Mouse (Mus musculus): Measurements from ENCODE around the gene Gch1. TPM values are rescaled to one million over a fixed set of nuclear protein-coding genes. Genes with fewer than 3 reads are reported as not detected.

Gch1 gene
- polyA plus RNA-seq, 1 experiment = 3.1 TPM

- no peak for TF ChIP-seq GATA1 (IDR thresholded peaks at IDR 0.05; ENCODE audit: borderline replicate concordance, low read length)
- Histone ChIP-seq H3K4me3 (replicated peaks) (no peak overlapping the region), H3K27me3 (replicated peaks) (no peaks in the 10 kb centered on the region), H3K9me3 (peaks cover 4% of the 10 kb centered on the region; the same call in 1 of the 2 replicates), H3K36me3 (replicated peaks; ENCODE audit: low read length) (no peaks in the 10 kb centered on the region), H3K4me1 (no peaks in the 10 kb centered on the region)
Observed at GRCm38 (mm10) chr14:47222631-47223450, 33.6 kb upstream of the Gch1 start.

GRCm38 (mm10) chr14:47221567-47221966, 32.4 kb upstream of the Gch1 start:
- H3K9me3 ChIP-seq = peaks cover 4% of the 10 kb centered on the region; the same call in 1 of the 2 replicates
- no peak overlapping the region for H3K4me3 ChIP-seq (replicated peaks)
- no peaks in the 10 kb centered on the region for H3K4me1 ChIP-seq
- no peaks in the 10 kb centered on the region for H3K36me3 ChIP-seq (replicated peaks; ENCODE audit: low read length)
- H3K27me3 ChIP-seq (replicated peaks) = peaks cover under 1% of the 10 kb centered on the region
- no peak for TF ChIP-seq GATA1 (IDR thresholded peaks at IDR 0.05; ENCODE audit: borderline replicate concordance, low read length)
- TF ChIP-seq FLI1 (IDR thresholded peaks at IDR 0.05; ENCODE audit: low read length) = no peak

GRCm38 (mm10) chr14:47220231-47221025, 31.2 kb upstream of the Gch1 start:
- H3K27me3 ChIP-seq (replicated peaks) = peaks cover 2% of the 10 kb centered on the region
- no peaks in the 10 kb centered on the region for H3K4me1 ChIP-seq
- no peak overlapping the region for H3K4me3 ChIP-seq (replicated peaks)
- no peaks in the 10 kb centered on the region for H3K9me3 ChIP-seq
- H3K36me3 ChIP-seq (replicated peaks; ENCODE audit: low read length) = no peaks in the 10 kb centered on the region
- TF ChIP-seq FLI1 (IDR thresholded peaks at IDR 0.05; ENCODE audit: low read length) (no peak), GATA1 (IDR thresholded peaks at IDR 0.05; ENCODE audit: borderline replicate concordance, low read length) (no peak)

GRCm38 (mm10) chr14:47218766-47219606, 29.8 kb upstream of the Gch1 start:
- no peak overlapping the region for H3K4me3 ChIP-seq (replicated peaks)
- H3K9me3 ChIP-seq = no peaks in the 10 kb centered on the region
- H3K4me1 ChIP-seq = no peaks in the 10 kb centered on the region
- TF ChIP-seq GATA1 (IDR thresholded peaks at IDR 0.05; ENCODE audit: borderline replicate concordance, low read length) (no peak), FLI1 (IDR thresholded peaks at IDR 0.05; ENCODE audit: low read length) (no peak)
- H3K27me3 ChIP-seq (replicated peaks) = peaks cover 5% of the 10 kb centered on the region
- H3K36me3 ChIP-seq (replicated peaks; ENCODE audit: low read length) = no peaks in the 10 kb centered on the region

- no peak for TF ChIP-seq FLI1 (IDR thresholded peaks at IDR 0.05; ENCODE audit: low read length)
- TF ChIP-seq GATA1 (IDR thresholded peaks at IDR 0.05; ENCODE audit: borderline replicate concordance, low read length) = no peak
- Histone ChIP-seq H3K4me1 (no peaks in the 10 kb centered on the region), H3K9me3 (no peaks in the 10 kb centered on the region), H3K27me3 (replicated peaks) (peaks cover 5% of the 10 kb centered on the region), H3K36me3 (replicated peaks; ENCODE audit: low read length) (no peaks in the 10 kb centered on the region), H3K4me3 (replicated peaks) (no peak overlapping the region)
Observed at GRCm38 (mm10) chr14:47216541-47216940, 27.3 kb upstream of the Gch1 start.

GRCm38 (mm10) chr14:47214367-47214766, 25.2 kb upstream of the Gch1 start:
- no peak for TF ChIP-seq FLI1 (IDR thresholded peaks at IDR 0.05; ENCODE audit: low read length)
- H3K27me3 ChIP-seq (replicated peaks) = peaks cover 5% of the 10 kb centered on the region
- H3K4me3 ChIP-seq (replicated peaks) = no peak overlapping the region
- H3K36me3 ChIP-seq (replicated peaks; ENCODE audit: low read length) = no peaks in the 10 kb centered on the region
- no peaks in the 10 kb centered on the region for H3K4me1 ChIP-seq
- no peaks in the 10 kb centered on the region for H3K9me3 ChIP-seq

GRCm38 (mm10) chr14:47213305-47213704, 24.1 kb upstream of the Gch1 start:
- TF ChIP-seq FLI1 (IDR thresholded peaks at IDR 0.05; ENCODE audit: low read length) (no peak), GATA1 (IDR thresholded peaks at IDR 0.05; ENCODE audit: borderline replicate concordance, low read length) (no peak)
- Histone ChIP-seq H3K4me1 (no peaks in the 10 kb centered on the region), H3K9me3 (no peaks in the 10 kb centered on the region), H3K36me3 (replicated peaks; ENCODE audit: low read length) (no peaks in the 10 kb centered on the region), H3K4me3 (replicated peaks) (no peak overlapping the region), H3K27me3 (replicated peaks) (peaks cover 5% of the 10 kb centered on the region)

- Histone ChIP-seq H3K4me1 (no peaks in the 10 kb centered on the region; the same call in 1 of the 2 replicates), H3K27me3 (replicated peaks) (peaks cover 4% of the 10 kb centered on the region), H3K9me3 (no peaks in the 10 kb centered on the region), H3K36me3 (replicated peaks; ENCODE audit: low read length) (no peaks in the 10 kb centered on the region), H3K4me3 (replicated peaks) (no peak overlapping the region)
- TF ChIP-seq FLI1 (IDR thresholded peaks at IDR 0.05; ENCODE audit: low read length) = no peak
- TF ChIP-seq GATA1 (IDR thresholded peaks at IDR 0.05; ENCODE audit: borderline replicate concordance, low read length) = no peak
Observed at GRCm38 (mm10) chr14:47209669-47210164, 20.5 kb upstream of the Gch1 start.
